ENCODE assay signal across 19 mouse cellular contexts in genomic region chr7:128180126-128180525, GRCm38 (mm10). TPM values are rescaled to one million over a fixed set of nuclear protein-coding genes. Genes with fewer than 3 reads are reported as not detected.
DNase-seq lines count a peak whose midpoint lies in the region; ATAC-seq and TF ChIP-seq lines count a peak whose summit lies in the region.
"Had no signal": no experiment of that assay in that cellular context is flagged by ENCODE, and none has a peak within 500 bp of the region (broad histone marks: within the 10 kb centered on the region; RNA-seq: fewer than 3 reads in every experiment).

No protein-coding gene starts in this region.

- ATAC-seq in heart, embryonic 12.5 days (ENCODE audit: insufficient number of reproducible peaks, low FRiP score) = no peak
- ATAC-seq in liver, postnatal 0 days = no peak

- H3K4me2 ChIP-seq in heart, embryonic 12.5 days = no peak overlapping the region
- no peak overlapping the region for H3K4me2 ChIP-seq in liver, postnatal 0 days (ENCODE audit: low read depth, low read length)
- H3K4me2 ChIP-seq: embryonic facial prominence, embryonic 13.5 days; forebrain, embryonic 12.5 days; heart, embryonic 11.5 days; hindbrain, embryonic 12.5 days; stomach, embryonic 15.5 days had no signal

- no peak overlapping the region for H3K4me3 ChIP-seq in heart, embryonic 12.5 days
- no peak overlapping the region for H3K4me3 ChIP-seq in liver, postnatal 0 days (ENCODE audit: low read depth, low read length)
- H3K4me3 ChIP-seq: embryonic facial prominence, embryonic 13.5 days; forebrain, embryonic 12.5 days; hindbrain, embryonic 12.5 days; midbrain, embryonic 10.5 days; stomach, embryonic 15.5 days had no signal

- no peaks in the 10 kb centered on the region for H3K9me3 ChIP-seq in heart, embryonic 12.5 days (replicated peaks)
- H3K9me3 ChIP-seq in liver, postnatal 0 days (ENCODE audit: low read length) = no peaks in the 10 kb centered on the region
- H3K9me3 ChIP-seq: embryonic facial prominence, embryonic 13.5 days; forebrain, embryonic 12.5 days; hindbrain, embryonic 12.5 days; midbrain, embryonic 10.5 days; stomach, embryonic 15.5 days had no signal

- TF ChIP-seq EP300 in liver, postnatal 0 days (IDR thresholded peaks at IDR 0.05; ENCODE audit: low read depth) = no peak

- no peaks in the 10 kb centered on the region for H3K36me3 ChIP-seq in heart, embryonic 12.5 days
- no peaks in the 10 kb centered on the region for H3K36me3 ChIP-seq in liver, postnatal 0 days (replicated peaks; ENCODE audit: insufficient read depth, low read length)
- H3K36me3 ChIP-seq in splenic B cell, adult 2 months (ENCODE audit: control insufficient read depth, insufficient read depth, low read length, poor library complexity, severe bottlenecking) = no peaks in the 10 kb centered on the region
- H3K36me3 ChIP-seq: embryonic facial prominence, embryonic 13.5 days; forebrain, embryonic 12.5 days; hindbrain, embryonic 12.5 days; midbrain, embryonic 10.5 days; stomach, embryonic 15.5 days had no signal

- no peak overlapping the region for H3K27ac ChIP-seq in heart, embryonic 12.5 days (ENCODE audit: poor library complexity, severe bottlenecking)
- peak overlapping the region; percentile 34; the same call in 1 of the 2 replicates for H3K27ac ChIP-seq in liver, postnatal 0 days (ENCODE audit: low read depth)
- H3K27ac ChIP-seq: embryonic facial prominence, embryonic 13.5 days; forebrain, embryonic 12.5 days; hindbrain, embryonic 12.5 days; midbrain, embryonic 10.5 days; stomach, embryonic 15.5 days had no signal

- TF ChIP-seq CTCF in liver, postnatal 0 days (IDR thresholded peaks at IDR 0.05; ENCODE audit: low read depth) = no peak

- WGBS in heart, embryonic 12.5 days = 65% methylated on average over 7 of the region's 7 CpGs
- 34% methylated on average over 7 of the region's 7 CpGs for WGBS in liver, postnatal 0 days (ENCODE audit: insufficient replicate concordance)

- H3K4me1 ChIP-seq in heart, embryonic 12.5 days (replicated peaks) = no peaks in the 10 kb centered on the region
- H3K4me1 ChIP-seq in liver, postnatal 0 days (ENCODE audit: insufficient read depth) = peaks cover 7% of the 10 kb centered on the region
- H3K4me1 ChIP-seq: embryonic facial prominence, embryonic 13.5 days; forebrain, embryonic 12.5 days; hindbrain, embryonic 12.5 days; midbrain, embryonic 10.5 days; stomach, embryonic 15.5 days had no signal

- H3K9ac ChIP-seq in heart, embryonic 12.5 days = no peak overlapping the region
- H3K9ac ChIP-seq in liver, postnatal 0 days (replicated peaks) = no peak overlapping the region
- H3K9ac ChIP-seq: embryonic facial prominence, embryonic 13.5 days; forebrain, embryonic 12.5 days; hindbrain, embryonic 12.5 days; stomach, embryonic 15.5 days had no signal

- H3K27me3 ChIP-seq in heart, embryonic 12.5 days (replicated peaks) = peaks cover 4% of the 10 kb centered on the region; the same call in 1 of the 2 replicates
- H3K27me3 ChIP-seq in liver, postnatal 0 days (ENCODE audit: insufficient read depth, low read length) = no peaks in the 10 kb centered on the region
- H3K27me3 ChIP-seq in splenic B cell, adult 2 months (ENCODE audit: control insufficient read depth, insufficient read depth, low read length, poor library complexity, severe bottlenecking) = no peaks in the 10 kb centered on the region
- H3K27me3 ChIP-seq: embryonic facial prominence, embryonic 13.5 days; forebrain, embryonic 12.5 days; hindbrain, embryonic 12.5 days; stomach, embryonic 15.5 days had no signal

- DNase-seq in heart, adult 11 months = peak; percentile 78
- peak; percentile 15 for DNase-seq in A20 (ENCODE audit: low read depth, low spot score)
- peak; percentile 40 for DNase-seq in liver, postnatal 0 days
- peak; percentile 44 for DNase-seq in splenic B cell, adult 2 months (ENCODE audit: low read depth, low spot score)
- DNase-seq in cerebellum, adult 18-20 months = no peak
- DNase-seq in retina, postnatal 1 day = no peak
- no peak for DNase-seq in heart, adult 18-20 months
- DNase-seq: cerebellum, postnatal 14 days; kidney, adult 11 months; kidney, postnatal 4 days; right cerebral cortex, adult 18-20 months had no signal

RNA-seq across cellular contexts. Expression of gene Itgad, which starts 25.9 kb away (rescaled TPM):
- 0.71 TPM in 1 of 2 replicates, not detected in the other for polyA plus RNA-seq in heart, embryonic 12.5 days (2016; fragmentation: Nextera tagmentation; extraction: Ambion mirVana)
- 0.28 and 0.31 TPM in 2 replicates for polyA plus RNA-seq in liver, postnatal 0 days (2015; fragmentation: Nextera tagmentation; extraction: Ambion mirVana)
- total RNA-seq in heart, adult 18-20 months (2021) = not detected
- polyA plus RNA-seq: embryonic facial prominence, embryonic 13.5 days; forebrain, embryonic 12.5 days; heart, embryonic 11.5 days; hindbrain, embryonic 12.5 days; neural tube, embryonic 11.5 days; stomach, embryonic 15.5 days had no signal

RNA-seq across cellular contexts. Expression of gene Cox6a2, which starts 26.1 kb away (rescaled TPM):
- 632 and 633 TPM in 2 replicates for polyA plus RNA-seq in heart, embryonic 12.5 days (2016; fragmentation: Nextera tagmentation; extraction: Ambion mirVana)
- 1.1 and 15.6 TPM in 2 replicates for polyA plus RNA-seq in liver, postnatal 0 days (2015; fragmentation: Nextera tagmentation; extraction: Ambion mirVana)
- 1,000 to 10,000 TPM; 2,762 to 2,913 TPM for total RNA-seq in heart, adult 18-20 months (2021)
- polyA plus RNA-seq: midbrain, embryonic 10.5 days had no signal

RNA-seq across cellular contexts. Expression of gene Itgax, which starts 50.8 kb away (rescaled TPM):
- 0.04 and 0.19 TPM in 2 replicates for polyA plus RNA-seq in heart, embryonic 12.5 days (2016; fragmentation: Nextera tagmentation; extraction: Ambion mirVana)
- 0.26 and 0.34 TPM in 2 replicates for polyA plus RNA-seq in liver, postnatal 0 days (2015; fragmentation: Nextera tagmentation; extraction: Ambion mirVana)
- under 1 TPM; 0.30 to 0.51 TPM for total RNA-seq in heart, adult 18-20 months (2021)
- polyA plus RNA-seq: embryonic facial prominence, embryonic 13.5 days; midbrain, embryonic 10.5 days; neural tube, embryonic 11.5 days had no signal

RNA-seq across cellular contexts. Expression of gene Armc5, which starts 57.0 kb away (rescaled TPM):
- 15.3 and 15.7 TPM in 2 replicates for polyA plus RNA-seq in heart, embryonic 12.5 days (2016; fragmentation: Nextera tagmentation; extraction: Ambion mirVana)
- polyA plus RNA-seq in liver, postnatal 0 days (2015; fragmentation: Nextera tagmentation; extraction: Ambion mirVana) = 5.4 and 5.6 TPM in 2 replicates
- 1 to 10 TPM; 7.4 to 8.6 TPM for total RNA-seq in heart, adult 18-20 months (2021)

RNA-seq across cellular contexts. Expression of gene 9130023H24Rik, which starts 57.7 kb away (rescaled TPM):
- 7.1 and 7.5 TPM in 2 replicates for polyA plus RNA-seq in heart, embryonic 12.5 days (2016; fragmentation: Nextera tagmentation; extraction: Ambion mirVana)
- polyA plus RNA-seq in liver, postnatal 0 days (2015; fragmentation: Nextera tagmentation; extraction: Ambion mirVana) = 1.7 and 2.2 TPM in 2 replicates
- total RNA-seq in heart, adult 18-20 months (2021) = 1 to 10 TPM; 2.6 to 2.8 TPM

Comparison
In these comparisons a context has a peak if more than half of its experiments do, and no peak if none do; other contexts are left out.
1. DNase-seq: peak in heart, adult 11 months (single experiment), A20 (single experiment), liver, postnatal 0 days (single experiment) and splenic B cell, adult 2 months (single experiment); none in cerebellum, adult 18-20 months (0 of 2), retina, postnatal 1 day (single experiment) and heart, adult 18-20 months (0 of 2).
2. RNA of gene Cox6a2, which starts 26.1 kb away (polyA plus RNA-seq): 632 to 633 TPM in heart, embryonic 12.5 days; 1.1 to 15.6 TPM in liver, postnatal 0 days; every median in the first group is over 10 times any median in the second.